Mouse (Mus musculus): Measurements from ENCODE around the gene Selenot.
"Not testable (repeated sequence)": the region's sequence is repeated elsewhere in the genome, so short reads cannot be mapped to it uniquely, and the experiment has no call there.

Selenot gene

DNA sequence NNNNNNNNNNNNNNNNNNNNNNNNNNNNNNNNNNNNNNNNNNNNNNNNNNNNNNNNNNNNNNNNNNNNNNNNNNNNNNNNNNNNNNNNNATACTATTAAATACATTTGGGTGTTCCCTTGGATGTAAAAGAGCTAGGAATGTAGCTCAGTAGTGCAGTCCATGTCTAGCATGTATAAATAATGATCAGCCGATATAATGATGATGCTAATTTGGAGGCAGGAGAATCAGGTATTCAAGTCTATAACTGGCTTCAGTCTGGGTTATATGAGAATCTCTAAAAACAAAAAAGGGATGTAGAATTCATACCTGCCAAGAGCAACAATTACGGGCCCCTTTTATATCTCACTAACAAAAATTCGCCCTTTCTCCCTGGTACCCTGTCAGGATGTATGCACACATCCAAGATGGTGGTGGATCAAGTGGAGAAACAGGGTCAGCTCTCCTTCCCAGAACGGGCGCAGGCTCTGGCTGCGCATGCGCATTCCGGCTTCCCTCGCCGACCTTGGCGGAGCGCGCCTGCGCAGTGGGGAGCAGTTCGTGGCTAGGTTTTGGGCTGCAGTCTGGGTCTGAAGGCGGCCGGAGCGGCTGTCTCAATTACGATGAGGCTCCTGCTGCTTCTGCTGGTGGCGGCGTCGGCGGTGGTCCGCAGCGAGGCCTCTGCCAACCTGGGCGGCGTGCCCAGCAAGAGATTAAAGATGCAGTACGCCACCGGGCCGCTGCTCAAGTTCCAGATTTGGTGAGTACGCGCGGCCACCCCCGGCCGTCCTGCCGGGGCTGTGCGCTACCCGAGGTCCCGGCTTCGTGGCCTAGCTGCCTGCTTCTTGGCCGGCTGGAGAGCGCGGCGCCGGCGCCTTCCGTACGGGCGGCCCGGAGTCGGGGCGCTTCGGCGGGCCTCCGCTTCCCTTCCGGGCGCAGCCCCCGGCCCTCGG is at the start of gene Selenot:
Gene Selenot, plus strand, starts transcription at position 500 of the 930 bp plus-strand sequence.
- DNase-seq, result peak; percentile 97

DNA sequence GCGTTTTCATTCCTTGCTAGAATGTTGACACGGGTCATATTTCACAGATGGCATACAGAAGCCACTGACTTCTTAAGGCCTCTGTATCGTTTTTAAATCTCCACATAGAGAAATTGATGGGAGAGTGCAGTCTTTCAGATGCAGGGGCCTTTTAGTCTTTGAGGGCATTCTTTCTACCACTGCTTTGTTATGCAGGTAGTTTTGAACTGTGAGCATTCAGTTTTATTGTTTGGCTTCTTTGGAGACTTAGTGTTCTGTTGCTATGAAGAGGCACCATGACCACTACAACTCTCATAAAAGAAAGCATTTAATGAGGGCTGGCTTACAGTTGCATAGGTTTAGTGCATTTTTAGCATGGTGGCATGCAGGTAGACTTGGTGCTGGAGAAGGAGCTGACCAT is 39.9 kb upstream of the Selenot start:
- no peak for DNase-seq

- DNase-seq, result no peak
Observed at GRCm38 (mm10) chr3:58552001-58552811, 24.2 kb upstream of the Selenot start.

DNA sequence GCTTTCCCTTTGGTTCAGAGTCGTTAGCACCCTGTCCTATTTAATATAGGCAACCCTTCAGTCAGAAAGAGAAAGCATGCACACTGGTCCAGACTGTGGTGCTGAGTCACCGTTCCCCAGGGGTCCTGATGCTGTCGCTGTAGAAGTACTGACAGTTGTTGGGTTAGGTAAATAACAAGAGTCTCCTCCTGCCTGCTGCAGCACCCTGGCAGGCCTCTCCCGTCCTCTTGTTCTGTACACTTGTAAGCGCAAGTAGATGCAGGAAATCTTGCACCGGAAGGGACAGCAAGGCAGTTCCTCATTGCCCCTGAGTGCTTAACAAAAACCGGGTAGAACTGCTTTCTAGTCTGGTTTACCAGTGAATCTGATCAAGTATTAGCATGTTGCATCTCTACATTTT is 19.8 kb upstream of the Selenot start:
- DNase-seq, result no peak

DNA sequence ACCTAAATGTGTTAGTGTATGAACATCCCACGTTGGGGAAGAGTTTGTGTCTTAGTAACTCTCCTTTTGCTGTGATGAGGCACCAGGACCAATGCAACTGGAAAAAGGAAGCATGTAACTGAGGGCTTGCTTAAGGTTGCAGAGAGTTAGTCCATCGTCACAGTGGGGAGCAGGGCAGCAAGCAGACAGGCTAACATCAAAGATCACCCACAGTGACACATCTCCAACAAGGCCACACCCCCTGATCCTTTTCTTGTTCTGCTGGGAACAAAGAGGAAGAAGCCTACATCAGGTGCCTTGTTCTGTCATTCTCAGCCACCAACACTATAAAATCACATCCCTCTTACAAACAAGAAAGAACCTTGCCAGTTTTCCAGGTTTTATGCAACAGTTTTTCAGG is 16.5 kb upstream of the Selenot start:
- no peak for DNase-seq

- no peak for DNase-seq
Observed at GRCm38 (mm10) chr3:58561437-58561836, 15.0 kb upstream of the Selenot start.

DNA sequence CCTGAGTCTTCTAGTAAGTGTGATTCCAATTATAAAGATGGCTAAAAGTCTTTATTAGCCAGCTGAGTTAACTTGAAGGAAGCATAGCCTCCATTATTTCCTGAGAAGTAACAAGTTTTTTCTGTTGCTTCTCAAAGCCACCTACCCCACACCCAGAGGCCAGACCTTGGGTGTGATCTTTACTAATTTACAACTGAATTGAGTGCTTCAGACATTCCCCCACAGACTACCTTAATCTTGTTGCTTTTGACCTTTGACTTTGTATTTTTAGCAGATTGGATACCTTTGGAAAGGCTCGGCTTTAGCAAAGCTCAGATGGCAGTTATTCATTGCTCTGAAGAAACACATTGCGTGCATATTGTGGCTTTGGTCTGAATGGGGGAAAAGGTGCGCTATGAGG is 5.6 kb upstream of the Selenot start:
- DNase-seq, result no peak

DNA sequence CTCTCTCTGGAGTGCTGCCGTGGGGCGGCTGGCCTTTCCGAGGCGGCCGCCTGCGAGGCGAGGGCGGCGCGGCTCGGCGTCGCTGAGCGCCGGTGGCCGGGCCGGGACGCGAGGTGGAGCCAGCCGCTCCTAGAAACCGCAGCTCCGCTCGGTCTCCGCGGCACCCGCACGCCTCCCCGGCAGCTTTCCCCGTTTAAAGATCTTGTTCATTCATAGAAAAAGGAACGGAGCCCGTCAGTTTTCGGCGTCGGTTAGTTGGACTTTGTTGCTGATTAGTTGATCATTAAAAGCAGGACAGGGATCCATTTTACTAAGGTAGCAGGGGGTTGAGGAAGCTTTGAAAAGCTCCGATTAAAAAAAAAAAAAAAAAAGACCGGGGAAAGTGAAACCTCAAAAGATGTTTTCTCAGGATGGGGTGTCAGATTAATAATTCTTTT is 649 bp downstream of the Selenot start:
- DNase-seq, result peak; percentile 70

DNA sequence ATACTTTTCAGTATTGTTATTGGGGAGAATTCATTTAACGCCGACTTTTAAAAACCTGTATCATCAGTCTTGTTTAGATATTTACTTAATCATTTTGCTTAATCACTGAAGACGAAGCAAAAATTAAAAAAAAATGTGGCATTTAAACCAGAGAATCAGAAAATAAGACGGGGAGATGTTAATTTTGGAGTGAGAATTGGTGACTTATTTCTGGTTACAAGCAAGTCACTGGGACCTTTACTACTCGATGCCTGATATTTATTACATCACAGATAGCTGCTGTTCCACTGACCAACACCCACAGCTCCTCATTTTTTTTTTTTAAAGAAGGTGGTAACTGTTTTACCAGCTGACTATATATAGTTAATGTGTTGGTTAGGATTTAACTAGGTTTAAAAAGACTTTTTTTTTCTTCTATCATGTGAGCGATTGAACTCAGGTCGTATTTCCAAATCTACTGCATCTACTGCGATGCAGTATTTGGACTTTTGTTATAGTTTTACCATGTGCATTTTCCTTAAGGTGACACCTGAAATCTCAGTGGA is 1.1 kb downstream of the Selenot start:
- DNase-seq, result no peak

DNA sequence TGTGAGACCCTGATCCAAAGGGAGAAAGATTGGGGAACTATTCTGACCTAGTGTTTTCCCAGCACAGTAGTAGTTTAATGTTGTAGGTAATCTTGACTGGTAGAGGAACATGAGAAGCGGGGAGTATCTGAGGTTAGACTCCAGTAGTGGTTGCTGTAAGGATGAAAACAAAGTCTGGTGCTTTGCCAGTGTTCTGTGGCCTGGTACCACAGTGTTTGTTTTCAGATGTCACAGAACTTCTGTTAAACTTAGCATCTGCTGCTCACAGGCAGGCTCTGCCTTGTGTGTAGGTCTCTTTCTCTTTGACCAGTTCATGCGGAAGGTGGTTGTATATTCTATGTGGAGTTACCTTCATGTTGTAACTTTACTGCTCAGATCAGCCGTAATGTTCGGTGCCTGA is 5.1 kb downstream of the Selenot start:
- no peak for DNase-seq

DNA sequence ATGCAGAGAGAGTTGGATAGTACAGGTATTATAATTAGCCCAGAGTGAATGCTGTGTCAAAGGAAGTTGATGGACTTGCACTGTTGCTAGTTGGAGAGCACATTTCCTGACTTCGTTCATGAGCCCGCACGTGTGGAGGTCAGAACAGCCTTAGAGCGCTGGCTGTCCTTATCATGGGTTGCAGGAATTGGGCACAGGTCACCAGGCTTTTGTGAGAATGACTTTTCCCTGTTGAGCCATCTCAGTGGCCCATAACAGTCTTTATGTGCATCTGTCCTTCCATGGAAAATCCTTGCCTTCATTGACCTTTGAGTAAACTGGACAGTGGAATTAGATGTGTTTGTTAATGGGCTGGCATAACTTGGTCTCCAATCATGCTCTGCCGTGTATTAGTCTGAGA is 5.9 kb downstream of the Selenot start:
- DNase-seq, result peak; percentile 16

DNA sequence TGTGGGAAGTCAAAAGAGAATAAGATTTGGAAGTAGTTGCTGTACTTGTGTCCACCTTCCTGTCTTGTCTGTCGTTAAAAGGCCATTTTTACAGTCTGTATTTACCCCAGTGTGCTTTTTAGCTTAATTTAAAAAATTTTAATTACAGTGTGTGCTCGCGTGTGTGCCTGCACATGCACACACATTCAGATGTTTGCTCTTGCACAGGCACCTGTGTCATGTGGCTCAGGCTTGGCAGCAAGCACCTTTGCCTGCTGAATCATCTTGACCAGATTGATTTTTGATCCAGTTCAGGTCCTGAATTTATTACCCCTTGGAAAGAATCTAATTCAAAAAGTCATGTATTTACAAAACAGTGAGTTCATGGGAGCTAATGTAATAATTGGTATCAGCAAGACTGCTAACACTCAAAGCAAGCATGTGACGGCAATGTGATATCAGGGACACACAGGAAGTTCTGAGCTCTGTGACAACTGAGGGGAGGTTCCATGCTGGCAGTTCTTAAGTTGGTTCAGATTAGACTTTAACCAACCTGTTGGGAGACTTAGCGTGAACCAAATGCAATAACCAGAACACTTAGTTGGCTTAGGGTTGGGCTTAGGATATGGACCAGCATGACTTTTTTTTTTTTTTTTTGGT is 6.5 kb downstream of the Selenot start:
- peak; percentile 37 for DNase-seq

- not testable (repeated sequence) for DNase-seq
Observed at GRCm38 (mm10) chr3:58590544-58590943, 14.1 kb downstream of the Selenot start.

GRCm38 (mm10) chr3:58592666-58593065 is 16.2 kb downstream of the Selenot start:
- not testable (repeated sequence) for DNase-seq

GRCm38 (mm10) chr3:58593623-58594022 is 17.2 kb downstream of the Selenot start:
- DNase-seq, result no peak

GRCm38 (mm10) chr3:58608506-58608905 is 32.1 kb downstream of the Selenot start:
- no peak for DNase-seq

DNA sequence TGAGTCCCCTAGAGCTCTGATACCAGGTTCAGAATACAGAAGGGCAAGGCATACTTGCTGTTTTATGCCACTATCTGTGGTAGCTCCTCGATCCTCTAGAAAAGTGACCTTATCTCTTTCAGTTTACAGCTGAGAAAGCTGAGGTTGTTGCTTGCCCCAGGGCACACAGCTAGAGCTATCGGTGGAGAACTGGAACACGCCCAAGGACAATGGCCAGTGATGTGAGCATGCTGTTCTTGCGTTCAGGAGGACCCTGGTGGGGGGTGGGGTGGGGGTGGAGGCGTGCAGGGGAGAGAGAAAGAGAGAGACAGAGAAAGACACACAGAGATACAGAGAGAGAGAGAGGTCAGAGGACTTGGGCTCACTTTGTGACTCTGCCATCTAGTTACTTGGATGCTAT is 33.5 kb downstream of the Selenot start:
- no peak for DNase-seq

- no peak for DNase-seq
Observed at GRCm38 (mm10) chr3:58621066-58621465, 44.6 kb downstream of the Selenot start.

DNA sequence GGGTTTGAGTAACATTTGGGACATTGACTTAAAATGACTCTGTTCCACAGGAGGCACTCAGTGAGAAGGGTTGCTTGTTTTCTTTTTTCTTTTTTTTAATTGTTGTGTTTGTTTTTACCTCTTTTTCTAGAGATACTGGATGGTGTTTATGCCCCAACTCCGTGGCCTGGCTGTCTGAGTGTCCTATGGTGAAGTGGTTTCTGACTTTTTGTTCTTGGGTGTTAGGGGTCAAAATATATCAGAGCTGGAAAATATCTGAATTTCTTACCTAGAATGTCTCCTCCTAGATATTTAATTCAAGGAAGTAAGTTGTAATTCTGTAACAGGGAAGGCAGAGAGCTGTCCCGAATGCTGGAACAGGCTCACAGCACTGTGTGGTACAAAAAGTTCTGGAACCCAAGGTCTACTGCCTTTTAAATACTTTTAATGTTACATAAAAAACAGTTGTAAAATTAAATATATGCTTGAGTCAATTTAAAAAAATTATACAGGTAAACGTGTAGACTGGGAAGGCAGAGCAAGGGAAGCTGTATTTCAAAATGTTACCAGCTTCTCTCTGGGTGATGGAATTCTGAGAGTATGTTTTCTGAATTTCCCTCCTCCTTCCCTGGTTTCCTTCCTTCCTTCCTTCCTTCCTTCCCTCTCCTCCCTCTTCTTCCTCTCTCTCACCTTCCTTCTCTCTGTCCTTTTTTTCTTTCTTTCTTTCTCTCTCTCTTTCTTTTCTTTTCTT is 46.4 kb downstream of the Selenot start:
- no peak for DNase-seq

DNA sequence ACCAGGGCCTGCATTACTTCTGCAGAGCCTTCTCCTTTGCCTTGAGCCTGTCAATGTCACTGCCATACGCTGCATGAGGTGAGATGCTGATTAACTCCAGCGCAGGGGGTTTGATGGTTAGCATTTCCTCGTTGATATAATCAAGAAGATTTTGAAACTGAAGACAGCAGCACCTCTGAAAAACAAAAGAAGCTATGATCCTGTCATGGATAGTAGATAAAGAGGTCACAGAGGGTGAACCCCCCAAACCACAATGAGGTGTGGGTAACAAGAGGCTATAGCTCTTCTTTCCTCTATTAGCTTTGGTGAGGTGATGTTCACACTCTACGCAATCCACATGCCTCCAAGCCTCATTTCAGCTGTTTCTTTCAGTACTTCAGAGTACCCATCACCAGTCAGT is 48.5 kb downstream of the Selenot start:
- no peak for DNase-seq

DNA sequence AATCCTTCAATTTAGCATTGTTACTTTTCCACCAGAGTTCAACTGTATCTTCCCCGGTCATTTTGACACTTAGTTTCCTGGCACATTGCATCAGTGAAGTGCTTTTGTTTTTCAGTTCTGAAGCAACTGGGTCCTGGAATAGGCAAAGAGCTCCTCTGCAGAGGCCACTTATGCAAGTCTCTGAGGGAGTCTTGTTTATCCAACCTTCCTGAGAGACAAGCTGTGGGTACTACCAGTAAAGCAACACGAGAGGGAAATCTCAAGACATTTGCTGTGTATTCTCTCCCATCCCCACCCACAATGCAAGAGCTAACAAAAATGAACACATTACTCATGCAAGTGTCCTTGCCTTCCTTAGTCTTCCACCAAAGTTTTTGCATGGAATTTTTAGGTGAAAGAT is 55.3 kb downstream of the Selenot start:
- DNase-seq, result no peak

All from kidney, adult 18-20 months (tissue).